Mouse (Mus musculus) cerebellum, adult 2 months (tissue): ENCODE data around the gene Szt2.

Experiments used
- CTCF ChIP-seq: fragments of 200-500 bp; IDR thresholded peaks from 2 replicates; pipeline ENCODE4 v1.5.1; 2011; ENCODE audit warnings: low read depth, mild to moderate bottlenecking, control low read depth, low read length, moderate library complexity, borderline replicate concordance; ENCODE audit not compliant: insufficient read depth
- POLR2A ChIP-seq: fragments of 200-500 bp; IDR thresholded peaks from 2 replicates; pipeline ENCODE4 v1.6.1; 2011; ENCODE audit warnings: low read length, control low read depth, borderline replicate concordance; ENCODE audit not compliant: insufficient read depth

DNA sequence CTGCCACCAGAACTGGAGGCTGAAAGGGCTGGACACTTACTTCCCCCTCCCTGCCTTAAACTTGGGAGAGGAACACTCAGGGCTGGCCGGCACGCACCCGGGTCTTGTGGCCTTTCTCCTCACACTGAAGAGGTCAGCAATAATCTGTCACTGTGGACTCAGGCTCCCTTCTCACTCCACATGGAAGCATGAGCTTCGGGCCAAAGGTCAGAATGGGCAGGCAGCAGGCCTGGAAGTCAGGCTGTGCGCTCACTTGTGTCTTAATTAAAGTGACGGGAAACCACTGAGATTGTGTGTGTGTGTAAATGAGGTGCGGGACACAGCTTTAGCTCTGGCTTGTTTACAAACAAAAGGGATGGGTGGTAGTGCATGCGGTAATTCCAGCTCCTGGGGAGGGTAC lies 23.3 kb upstream of the Szt2 start:
- TF ChIP-seq CTCF (no peak), POLR2A (no peak)
